Mouse (Mus musculus) granulocyte monocyte progenitor cell, adult 5-6 weeks (primary cell): ENCODE results near the gene Isy1. TPM values are rescaled to one million over a fixed set of nuclear protein-coding genes. Genes with fewer than 3 reads are reported as not detected.

Experiments
- ATAC-seq: replicated peaks from 2 replicates; pipeline ENCODE4 v1.8.0; 2016; ENCODE audit warnings: mild to moderate bottlenecking, moderate TSS enrichment, inconsistent platforms; ENCODE audit not compliant: poor library complexity, severe bottlenecking
- total RNA-seq, 2 experiments: library from RNA; stranded (forward) in 1 of 2; stranded (reverse) in 1 of 2; fragments of 200-712, 200-1000 nt in 1 of 2; fragments of >200 nt in 1 of 2; fragmentation: Nextera tagmentation in 1 of 2; gene quantifications; 2 replicates each; pipeline ENCODE4 v1.2.3; 2014 to 2017

Isy1 gene
- total RNA-seq, 2 experiments from 2014 or later = 61.0 to 127 TPM

GRCm38 (mm10) chr6:87850155-87850899, 11.7 kb upstream of the Isy1 start:
- peak; percentile 13 for ATAC-seq

GRCm38 (mm10) chr6:87849780-87850154, 11.2 kb upstream of the Isy1 start:
- peak; percentile 60 for ATAC-seq

GRCm38 (mm10) chr6:87846813-87847212, 8.2 kb upstream of the Isy1 start:
- no peak for ATAC-seq

GRCm38 (mm10) chr6:87845031-87845695, 6.6 kb upstream of the Isy1 start:
- ATAC-seq = no peak

- ATAC-seq = no peak
These were observed 3.7 kb upstream of the Isy1 start for GRCm38 (mm10) chr6:87842254-87842653.

GRCm38 (mm10) chr6:87841635-87842034, 3.0 kb upstream of the Isy1 start:
- ATAC-seq = no peak

- ATAC-seq = no peak
These were observed 1.3 kb upstream of the Isy1 start for GRCm38 (mm10) chr6:87839797-87840341.

GRCm38 (mm10) chr6:87835695-87836094, 2.9 kb downstream of the Isy1 start, which contains the start of gene Gm45140:
Gene Gm45140, minus strand, starts transcription at chr6:87835795.
- no peak for ATAC-seq

- no peak for ATAC-seq
These were observed 18.2 kb downstream of the Isy1 start for GRCm38 (mm10) chr6:87820366-87820765.

- ATAC-seq = no peak
These were observed 24.1 kb downstream of the Isy1 start for GRCm38 (mm10) chr6:87814486-87814885.

GRCm38 (mm10) chr6:87812656-87813055, 25.9 kb downstream of the Isy1 start:
- no peak for ATAC-seq

GRCm38 (mm10) chr6:87811675-87812338, 26.8 kb downstream of the Isy1 start, which contains the start of gene Rab43:
Gene Rab43, minus strand, starts transcription at chr6:87812164.
- peak; percentile 64 for ATAC-seq

GRCm38 (mm10) chr6:87810713-87811669, 27.6 kb downstream of the Isy1 start:
- peak; percentile 38 for ATAC-seq

GRCm38 (mm10) chr6:87810311-87810710, 28.3 kb downstream of the Isy1 start:
- ATAC-seq = no peak

GRCm38 (mm10) chr6:87809651-87810161, 28.9 kb downstream of the Isy1 start:
- ATAC-seq = no peak

GRCm38 (mm10) chr6:87809144-87809543, 29.5 kb downstream of the Isy1 start:
- ATAC-seq = 0 out of 2 replicates have a peak, but pooled peaks have one; percentile 4

- ATAC-seq = no peak
These were observed 30.1 kb downstream of the Isy1 start for GRCm38 (mm10) chr6:87808521-87808920.

GRCm38 (mm10) chr6:87807735-87808440, 30.7 kb downstream of the Isy1 start:
- no peak for ATAC-seq

GRCm38 (mm10) chr6:87806857-87807256, 31.7 kb downstream of the Isy1 start:
- no peak for ATAC-seq
